Mouse (Mus musculus) frontal cortex, postnatal 36 days (tissue): ENCODE results near the gene Polr1e.
"Not testable (repeated sequence)": the region's sequence is repeated elsewhere in the genome, so short reads cannot be mapped to it uniquely, and the experiment has no call there.

Experiments used
- DNase-seq, 2 experiments: peaks; one replicate each; pipeline ENCODE4 v3.0.0; 2022; ENCODE audit warnings: low spot score in 2 of 2

Polr1e gene

DNA sequence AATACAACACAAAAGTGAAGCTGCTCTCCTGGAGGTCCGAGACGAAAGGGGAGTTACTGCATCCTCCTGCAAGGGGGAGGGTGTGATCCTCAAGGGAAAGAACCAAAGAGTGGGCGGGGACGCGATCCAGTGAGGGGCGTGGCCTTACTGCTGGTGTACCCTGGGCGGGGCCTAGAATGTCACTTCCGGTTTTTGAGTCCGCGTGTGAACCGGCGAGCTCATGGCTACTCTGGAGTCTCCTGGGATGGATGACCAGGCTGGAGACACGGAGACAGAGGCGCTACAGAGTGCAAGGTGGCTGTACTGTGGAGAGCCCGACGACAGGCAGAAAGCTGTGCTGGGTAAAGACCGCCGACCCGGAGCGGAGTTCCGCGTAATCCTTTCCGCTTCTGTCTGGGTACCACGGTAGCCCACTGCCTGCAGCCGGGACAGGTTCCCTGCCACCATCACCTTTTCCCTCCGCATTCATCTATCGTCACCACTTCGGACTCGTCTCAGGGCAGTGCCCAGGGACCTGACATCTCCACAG is at the start of gene Polr1e:
Polr1e (plus strand) TSS at position 132 of the 529 bp plus-strand sequence.
- peak; percentile 83 for DNase-seq

DNA sequence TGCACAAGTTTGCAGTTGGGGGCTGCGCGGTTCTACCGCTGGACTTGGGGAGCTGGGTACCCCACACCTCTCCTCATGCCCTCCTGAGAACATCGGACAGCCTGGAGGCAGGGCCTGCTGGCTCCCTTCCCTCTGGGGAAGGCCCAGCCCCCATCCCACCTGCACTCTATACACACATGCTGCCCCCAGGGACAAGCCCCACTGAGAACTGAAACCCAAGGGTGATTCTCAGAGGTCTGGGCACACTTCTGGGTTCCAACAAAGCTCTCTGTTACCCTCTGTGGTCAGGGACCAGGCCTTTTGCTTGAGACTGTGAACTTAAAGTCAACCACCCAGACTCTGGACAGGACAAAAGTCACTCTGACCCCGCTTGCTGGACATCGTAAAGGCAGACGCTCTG is 48.3 kb upstream of the Polr1e start:
- no peak for DNase-seq

DNA sequence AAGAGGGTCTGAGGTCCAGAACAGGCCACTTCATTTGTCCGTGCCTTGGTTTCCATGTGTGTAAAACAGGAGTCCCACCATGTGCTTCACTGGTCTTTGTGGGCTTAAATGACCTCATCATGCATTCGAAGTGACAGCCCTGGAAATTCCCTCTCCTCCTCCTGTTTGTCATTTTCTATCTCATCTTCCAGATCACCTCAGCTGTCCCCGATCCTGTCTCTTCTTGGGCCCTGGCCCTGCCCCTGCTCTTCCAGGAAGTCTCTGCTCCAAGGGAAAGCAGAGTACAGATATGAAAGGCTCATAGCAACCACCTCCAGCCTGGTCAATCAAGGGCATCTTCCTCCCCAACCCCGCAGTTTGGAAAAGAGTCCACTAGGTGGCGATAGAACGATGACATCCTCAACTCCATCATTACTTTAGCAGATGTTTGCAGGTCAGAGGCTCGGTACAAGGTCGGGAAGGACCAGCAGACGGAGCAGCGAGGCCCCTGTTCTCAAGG is 47.7 kb upstream of the Polr1e start:
- DNase-seq, result peak; percentile 23 to 35

DNA sequence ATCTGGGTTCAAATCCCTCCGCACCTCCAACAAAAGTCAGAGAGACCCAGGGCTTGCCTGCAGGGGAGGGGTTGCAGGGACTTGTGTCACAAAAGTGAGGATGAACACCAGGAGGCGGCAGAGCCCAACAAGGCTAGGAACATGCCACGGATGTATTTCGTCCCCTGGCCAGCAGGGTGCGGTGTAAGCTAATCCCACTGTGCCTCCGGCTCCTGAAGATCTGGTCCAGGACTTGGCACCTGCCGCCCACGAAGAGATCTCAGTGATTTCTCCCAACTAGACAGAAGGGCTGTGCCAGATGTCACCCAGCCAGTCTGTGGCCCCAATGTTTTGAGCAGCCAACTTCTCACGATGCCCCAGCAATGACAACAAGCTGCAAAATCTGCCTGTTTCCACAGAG is 44.9 kb upstream of the Polr1e start:
- peak; percentile 87 to 95 for DNase-seq

DNA sequence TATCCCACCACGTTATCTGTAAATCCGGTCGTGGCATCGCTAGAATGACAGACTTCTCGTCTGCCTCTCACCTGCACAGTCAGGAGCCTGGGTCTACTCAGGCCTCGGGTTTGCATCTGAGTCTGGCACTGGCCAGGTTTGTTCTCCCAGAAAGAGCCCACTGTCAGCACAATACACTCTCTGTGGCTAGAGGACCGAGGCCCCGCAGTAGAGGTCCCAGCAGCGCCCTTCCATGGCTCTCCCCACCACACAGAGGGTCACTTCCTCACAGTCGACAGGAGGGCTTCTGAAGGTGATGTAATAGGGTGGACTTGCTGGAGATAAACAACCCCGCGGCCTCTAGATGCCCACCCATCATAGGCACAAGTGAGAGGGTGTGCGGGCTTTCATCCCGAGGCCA is 44.5 kb upstream of the Polr1e start:
- DNase-seq, result no peak

DNA sequence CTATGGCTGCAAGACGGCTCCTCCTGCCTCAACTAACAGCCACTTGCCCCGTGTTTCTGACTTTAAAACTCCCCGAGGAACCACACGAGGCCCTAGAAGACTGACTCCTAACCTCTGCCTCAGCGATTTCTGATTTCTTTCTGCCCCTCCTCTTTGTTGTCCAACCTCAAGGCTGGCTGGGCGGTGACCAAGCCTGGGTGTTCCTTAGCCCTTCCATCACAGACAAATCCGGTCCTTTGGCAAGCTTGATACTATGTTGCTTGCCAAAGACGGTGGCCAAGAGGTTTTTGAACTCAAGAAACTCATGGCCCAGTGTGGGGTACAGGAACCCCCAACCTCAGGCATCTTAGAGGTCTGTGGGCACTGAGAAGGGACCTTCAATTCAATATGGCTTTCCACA is 44.1 kb upstream of the Polr1e start:
- DNase-seq, result no peak

DNA sequence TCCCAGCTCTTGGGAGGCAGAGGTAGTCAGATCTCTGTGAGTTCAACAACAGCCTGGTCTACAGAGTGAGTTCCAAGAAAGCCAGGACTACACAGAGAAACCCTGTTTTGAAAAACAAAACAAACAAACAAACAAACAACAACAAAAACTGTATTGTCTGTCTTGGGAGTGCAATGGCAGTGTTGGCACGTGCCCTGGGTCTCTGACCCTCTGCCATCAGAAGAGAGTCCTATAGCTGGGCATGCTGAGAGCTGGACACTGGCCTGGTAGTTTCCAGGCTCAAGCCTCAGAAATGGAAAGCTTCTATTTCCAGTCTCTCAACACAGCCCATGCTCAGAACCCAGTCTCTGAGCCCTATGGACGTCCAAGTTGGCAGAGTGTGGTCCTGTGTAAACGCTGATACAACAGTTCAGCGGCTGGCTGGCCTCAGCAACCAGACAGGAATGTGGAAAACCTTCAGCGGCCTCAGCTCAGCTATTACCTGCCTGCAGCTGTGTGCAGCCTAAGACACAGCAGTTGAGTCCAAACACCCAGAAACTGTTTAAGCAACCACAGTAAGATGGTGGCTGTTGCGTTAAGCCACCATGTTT is 42.3 kb upstream of the Polr1e start:
- no peak for DNase-seq

DNA sequence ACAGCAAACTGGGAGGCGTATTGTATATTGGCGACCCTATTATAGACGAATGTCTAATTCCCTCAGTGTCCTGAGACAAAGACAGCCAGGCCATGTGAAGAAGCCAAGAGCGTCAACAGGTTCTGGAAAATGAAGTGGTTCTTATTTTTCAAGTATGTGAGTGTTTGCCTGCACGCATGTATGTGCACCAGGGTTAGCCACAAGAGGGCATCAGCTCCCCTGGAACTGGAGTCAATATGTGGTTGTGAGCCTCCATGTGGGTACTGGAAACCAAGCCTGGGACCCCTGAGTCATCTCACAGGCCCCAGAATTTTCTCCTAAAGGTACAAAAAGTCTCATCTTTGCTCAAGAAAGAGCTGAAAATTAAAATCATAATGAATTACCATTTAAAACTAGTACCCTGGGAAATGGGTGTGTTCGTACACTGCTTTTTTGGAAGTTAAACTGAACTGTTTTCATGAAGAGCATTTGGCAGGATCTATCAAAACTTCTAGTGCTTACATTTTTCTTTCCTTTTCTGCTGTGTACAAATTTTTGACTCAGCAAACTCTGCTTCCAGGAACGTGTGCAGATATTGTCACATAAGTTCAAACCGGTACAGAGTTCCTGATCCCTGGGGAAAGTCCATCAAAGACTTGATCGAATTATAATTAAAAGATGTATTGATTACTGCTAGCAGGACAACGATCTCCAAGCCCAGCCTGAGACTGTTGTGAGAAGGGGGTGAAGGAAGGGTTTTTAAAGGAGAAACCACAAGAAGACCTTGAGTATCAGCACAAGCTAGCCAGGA is 41.3 kb upstream of the Polr1e start:
- DNase-seq, result no peak

DNA sequence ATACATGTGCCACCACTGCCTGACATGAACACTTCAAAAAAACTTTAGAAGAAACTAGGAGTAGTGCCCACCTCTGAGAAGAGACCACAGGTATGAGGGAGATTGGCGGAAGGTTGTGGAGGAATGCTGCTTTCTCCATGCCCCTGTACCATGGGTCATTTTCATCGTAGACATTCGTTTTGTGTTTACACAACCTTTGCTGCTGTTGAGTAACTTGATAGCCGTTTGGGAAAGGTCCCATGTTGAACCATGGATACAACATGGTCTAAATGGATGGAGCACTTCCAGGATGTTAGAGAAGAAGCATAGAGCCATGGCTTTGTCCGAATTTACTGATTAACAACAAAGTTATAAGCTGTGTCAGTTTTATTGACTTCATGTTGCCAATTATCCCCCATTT is 40.2 kb upstream of the Polr1e start:
- no peak for DNase-seq

DNA sequence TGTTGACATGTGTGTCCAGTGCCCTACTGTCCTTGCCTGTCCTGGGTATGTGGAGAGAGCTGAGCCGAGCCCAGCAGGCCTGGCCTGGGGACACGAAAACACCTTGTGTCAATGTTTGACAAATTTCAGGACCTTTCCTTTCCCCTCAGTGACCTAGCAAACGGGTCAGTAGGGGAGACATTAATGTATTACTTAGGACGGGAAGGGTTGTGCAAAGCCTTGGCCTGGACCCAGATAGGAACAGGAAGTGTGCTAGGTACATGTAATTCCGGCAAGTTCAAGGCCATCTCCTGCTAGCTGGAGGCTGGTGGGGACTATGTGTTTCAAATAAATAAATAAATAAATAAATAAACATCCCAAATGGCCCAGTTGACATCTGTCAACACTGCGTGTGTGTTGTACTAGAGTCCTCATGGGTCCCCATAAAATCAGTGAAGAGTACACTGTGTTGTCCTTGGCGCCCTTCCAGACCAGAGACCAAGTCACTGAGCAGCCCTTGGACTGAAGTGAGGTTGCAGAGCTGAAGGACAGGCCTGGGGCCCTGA is 38.5 kb upstream of the Polr1e start:
- no peak for DNase-seq

DNA sequence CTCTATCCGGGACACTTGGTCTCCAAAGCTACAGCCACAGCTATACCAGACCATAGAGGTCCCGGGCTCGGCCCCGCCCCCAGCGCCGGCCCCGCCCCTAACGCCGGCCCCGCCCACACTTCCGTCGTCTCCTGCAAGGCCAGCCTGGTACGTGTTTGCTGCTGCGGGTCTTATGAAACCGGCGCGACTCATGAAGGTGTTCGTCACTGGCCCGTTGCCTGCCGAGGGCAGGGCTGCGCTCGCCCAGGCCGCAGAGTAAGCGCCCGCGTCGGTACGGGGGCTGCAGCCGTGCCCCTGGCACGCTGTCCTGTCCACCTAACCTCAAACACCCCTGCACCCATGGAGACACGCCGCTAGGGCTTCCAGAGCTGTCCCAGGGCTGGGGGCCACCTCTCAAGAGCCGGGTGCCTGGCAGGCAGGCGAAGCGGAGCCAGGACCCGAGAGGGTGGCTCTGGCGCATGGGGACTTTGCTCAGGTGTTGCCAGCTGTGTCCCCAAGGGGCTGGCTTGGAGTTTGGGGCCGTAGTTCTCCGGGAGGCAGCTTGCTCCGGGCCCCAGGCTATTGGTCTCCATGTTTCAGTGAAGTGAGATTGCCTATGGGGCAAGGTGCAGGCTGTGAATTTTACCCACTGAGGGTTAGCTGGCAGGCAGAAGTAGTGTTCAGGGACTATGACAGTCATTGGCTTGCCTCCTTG is 37.0 kb upstream of the Polr1e start, which contains the start of gene Grhpr:
Grhpr (plus strand) TSS at position 116 of the 694 bp plus-strand sequence.
- DNase-seq, result peak; percentile 67

DNA sequence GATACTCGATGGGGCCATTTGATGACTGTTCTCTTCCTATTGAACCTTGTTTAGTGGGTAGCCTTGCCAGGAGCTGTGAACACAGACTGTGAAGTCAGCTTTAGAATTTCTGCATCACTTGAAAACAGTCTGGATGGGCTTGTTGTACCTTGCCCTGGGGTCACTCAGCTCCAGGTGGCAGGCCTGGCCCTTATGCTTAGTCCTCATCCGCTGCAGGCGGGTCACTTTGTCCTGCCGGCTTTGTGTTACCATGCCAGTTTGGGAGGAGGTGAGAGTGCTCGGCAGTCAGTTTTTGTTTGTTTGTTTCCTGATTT is 36.5 kb upstream of the Polr1e start:
- DNase-seq, result no peak

DNA sequence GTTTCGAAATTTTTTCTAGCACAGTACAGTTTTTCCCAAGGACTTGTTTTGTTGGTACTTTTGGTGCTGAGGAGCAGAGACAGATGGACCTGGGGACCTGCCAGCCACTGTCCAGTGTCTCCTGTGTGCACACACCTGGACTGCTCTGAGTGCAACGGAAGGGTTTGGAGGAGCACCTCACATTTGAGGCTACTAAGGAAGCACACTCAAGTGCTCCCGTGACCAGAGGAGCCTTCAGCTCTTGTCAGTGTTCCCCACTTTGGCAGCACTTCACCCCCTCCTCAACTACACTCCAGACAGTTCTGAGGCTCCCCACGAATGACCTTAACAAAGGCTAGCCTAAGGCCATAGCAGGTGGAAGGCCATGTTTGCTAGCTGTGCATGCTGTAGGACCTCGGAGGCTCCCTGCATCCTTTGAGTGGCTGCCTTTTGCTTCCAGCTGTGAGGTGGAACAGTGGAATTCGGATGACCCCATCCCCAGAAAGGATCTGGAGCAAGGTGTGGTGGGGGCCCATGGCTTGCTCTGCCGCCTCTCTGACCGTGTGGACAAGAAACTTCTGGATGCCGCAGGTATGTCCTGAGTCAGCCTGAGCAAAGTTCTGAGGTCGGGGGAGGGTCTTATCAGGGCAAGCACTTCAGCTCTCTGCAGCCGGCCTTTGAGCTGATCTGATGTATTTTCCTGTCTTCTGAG is 35.8 kb upstream of the Polr1e start:
- DNase-seq, result no peak

DNA sequence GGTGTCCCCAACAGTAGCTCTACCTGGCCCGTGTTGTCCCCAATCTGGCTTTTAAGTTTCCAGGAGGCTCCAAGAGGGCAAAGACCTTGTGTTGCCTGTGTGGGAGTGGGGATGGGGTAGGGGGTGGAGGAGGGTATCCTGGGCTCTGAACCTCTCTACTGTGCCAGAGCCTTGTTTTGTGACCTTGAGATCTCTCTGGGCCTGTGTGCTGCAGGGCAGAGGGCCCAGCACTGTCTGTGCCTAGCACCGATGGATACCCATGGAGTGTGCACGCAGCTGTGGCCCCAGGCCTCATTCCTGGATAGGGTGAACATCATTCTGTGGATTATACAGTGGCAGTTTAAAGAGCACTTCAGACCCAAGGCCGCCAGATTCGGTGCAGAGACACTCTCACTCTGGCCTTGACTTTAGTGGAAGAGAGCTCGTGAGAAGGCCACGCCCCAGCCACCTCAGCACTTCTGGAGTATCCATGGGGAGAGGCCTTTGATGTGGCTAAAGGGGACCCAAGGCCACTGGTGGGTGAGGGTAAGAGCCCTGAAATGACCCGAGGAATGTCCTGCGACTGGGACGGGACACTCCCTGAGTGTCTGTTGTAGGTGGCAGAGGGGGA is 35.1 kb upstream of the Polr1e start:
- DNase-seq, result no peak

DNA sequence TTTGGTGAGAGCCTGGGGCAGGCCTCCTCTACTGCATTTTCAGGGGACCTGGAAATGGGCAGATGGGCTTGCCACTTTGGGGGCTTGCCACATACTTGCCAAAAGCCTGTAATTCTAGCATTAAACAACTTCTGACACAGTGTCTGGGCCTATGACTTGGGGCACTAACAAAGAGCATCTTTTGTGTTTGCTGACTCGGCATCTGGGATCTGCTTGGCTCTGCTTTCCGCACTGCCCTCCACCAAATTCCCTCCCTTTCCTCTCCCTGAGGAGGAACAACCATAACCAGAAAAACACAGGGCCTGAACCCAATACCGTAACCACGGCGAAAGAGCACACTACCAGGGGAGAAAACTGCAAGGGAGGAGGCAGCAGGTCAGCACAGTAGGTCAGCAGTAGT is 27.8 kb upstream of the Polr1e start:
- DNase-seq, result no peak

DNA sequence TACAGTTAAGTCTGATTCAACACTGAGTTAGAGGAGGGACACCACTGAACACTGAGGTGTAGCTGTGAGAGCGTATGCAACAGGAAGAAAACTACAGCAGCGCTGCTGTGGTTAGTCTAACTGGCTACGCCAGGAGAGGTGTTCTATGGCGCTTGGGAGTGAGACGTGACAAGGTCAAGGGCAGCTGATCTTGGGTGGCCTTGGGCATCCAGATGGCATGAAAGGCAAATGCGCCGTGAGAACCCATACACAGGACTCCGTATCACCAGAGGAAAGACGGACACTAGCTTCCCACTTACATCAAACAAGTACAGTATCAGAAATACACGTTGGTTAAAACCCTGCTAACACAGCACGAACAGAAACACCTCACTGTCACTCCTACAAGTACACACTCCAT is 26.1 kb upstream of the Polr1e start:
- not testable (repeated sequence) for DNase-seq

DNA sequence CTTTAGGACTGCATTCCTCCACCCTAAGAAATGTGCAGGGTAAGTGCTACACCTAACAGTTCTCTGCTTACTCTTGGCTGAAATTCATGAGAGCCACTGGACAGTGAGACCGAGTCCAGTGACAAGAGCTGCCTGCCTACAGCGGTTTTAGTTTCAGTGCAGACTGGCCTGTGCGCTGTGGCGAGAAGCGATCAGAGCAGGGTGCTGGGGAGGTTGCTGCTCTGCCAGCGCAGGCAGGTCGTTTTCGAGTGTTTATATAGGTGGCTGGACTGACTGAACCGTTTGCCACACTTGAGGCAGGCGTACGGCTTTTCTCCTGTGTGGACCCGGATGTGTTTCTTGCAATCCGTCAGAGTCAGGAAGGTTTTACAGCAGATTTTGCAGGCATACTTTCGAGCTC is 25.2 kb upstream of the Polr1e start:
- DNase-seq, result not testable (repeated sequence)

DNA sequence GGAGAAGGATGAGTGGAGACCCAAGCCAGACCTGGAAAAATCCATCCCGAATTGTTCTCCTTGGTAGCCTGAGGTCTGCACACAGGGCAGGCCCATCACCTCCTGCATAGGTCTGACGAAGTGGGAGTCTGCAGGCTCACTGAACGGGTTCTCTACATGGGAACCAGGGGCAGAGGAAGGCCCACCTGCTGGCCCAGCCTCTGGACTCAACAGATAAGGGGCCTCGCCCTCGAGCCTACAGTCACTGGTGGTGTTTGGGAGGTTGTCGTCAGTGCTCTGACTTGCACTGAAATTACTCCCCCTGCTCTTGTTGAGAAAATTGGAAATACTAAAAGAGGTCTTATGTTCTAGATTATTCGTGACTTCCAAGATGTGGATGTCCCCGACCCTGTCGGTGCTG is 24.5 kb upstream of the Polr1e start:
- no peak for DNase-seq

DNA sequence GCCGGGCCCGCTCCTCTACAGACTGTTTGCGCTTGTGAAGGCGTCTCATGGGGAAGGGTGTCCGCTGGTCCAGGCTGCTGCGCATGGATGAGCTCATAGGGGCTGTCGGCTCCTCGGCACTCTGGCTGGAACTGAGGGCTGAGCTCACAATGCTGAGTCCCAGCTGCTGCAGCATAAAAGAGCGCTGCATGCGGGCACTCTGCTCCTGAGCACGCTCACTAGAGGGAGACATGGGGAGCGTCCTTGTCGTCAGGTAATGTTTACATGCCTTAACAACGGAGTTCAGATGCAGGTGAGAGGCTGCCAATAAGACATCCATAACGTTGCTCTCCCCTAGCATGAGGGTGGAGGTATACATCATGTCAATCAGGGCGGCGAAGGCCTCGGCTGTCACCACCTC is 23.6 kb upstream of the Polr1e start:
- DNase-seq, result no peak

DNA sequence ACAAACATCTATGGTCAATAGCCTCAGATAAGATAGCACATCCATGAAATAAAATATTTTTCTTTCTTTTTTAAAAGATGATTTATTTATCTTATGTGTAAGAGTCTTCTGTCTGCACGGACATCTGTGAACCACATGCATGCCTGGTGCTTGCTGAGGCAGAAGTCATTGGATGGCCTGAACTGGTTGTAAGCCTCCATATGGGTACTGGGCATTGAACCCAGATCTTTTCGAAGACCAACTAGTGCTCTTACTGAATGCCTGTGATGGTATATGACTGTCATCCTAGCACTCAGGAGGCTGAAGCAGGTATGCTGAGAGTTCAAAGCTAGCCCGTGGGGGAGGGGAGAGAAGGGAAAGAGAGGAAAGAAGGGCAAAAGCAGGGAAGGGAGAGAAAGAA is 20.3 kb upstream of the Polr1e start:
- no peak for DNase-seq

DNA sequence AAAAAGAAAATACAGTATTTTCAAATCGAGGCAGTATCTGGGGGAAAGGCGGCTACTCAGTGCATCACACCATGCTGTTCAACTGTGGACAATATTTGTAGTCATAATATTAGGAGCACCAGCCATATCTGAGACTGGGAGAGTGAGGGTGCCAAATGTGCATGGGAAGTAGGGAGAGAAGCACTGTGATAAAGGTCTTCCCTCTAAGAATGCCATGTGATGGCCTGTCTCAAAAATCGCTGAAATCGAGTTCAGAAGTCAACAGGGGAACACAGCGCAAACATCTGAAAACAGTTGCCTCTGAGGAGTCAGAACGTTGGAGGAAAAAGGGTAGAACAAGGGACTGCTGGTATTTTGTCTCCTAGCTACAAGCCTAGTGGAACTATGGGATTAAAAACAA is 18.4 kb upstream of the Polr1e start:
- no peak for DNase-seq
